Mouse (Mus musculus): ENCODE data around the gene Bmf. TPM values are rescaled to one million over a fixed set of nuclear protein-coding genes. Genes with fewer than 3 reads are reported as not detected.

Bmf gene
- polyA plus RNA-seq, 1 experiment from 2014 or later = 3.0 TPM

GRCm38 (mm10) chr2:118498476-118498875, 51.0 kb downstream of the Bmf start:
- H3K4me1 ChIP-seq = peaks cover 18% of the 10 kb centered on the region
- no peaks in the 10 kb centered on the region for H3K9me3 ChIP-seq (replicated peaks)
- H3K4me3 ChIP-seq = no peak overlapping the region
- H3K27ac ChIP-seq (replicated peaks) = no peak overlapping the region
- no peak for DNase-seq (ENCODE audit: low spot score)
- WGBS = 81% methylated on average over 6 of the region's 6 CpGs
- H3K36me3 ChIP-seq = no peaks in the 10 kb centered on the region
- H3K27me3 ChIP-seq (ENCODE audit: low read depth, poor library complexity, severe bottlenecking) = no peaks in the 10 kb centered on the region

GRCm38 (mm10) chr2:118497890-118498289, 51.6 kb downstream of the Bmf start:
- 81% methylated on average over 5 of the region's 5 CpGs for WGBS
- DNase-seq (ENCODE audit: low spot score) = no peak
- Histone ChIP-seq H3K4me1 (peaks cover 18% of the 10 kb centered on the region), H3K27me3 (ENCODE audit: low read depth, poor library complexity, severe bottlenecking) (no peaks in the 10 kb centered on the region), H3K4me3 (no peak overlapping the region), H3K9me3 (replicated peaks) (no peaks in the 10 kb centered on the region), H3K27ac (replicated peaks) (no peak overlapping the region), H3K36me3 (no peaks in the 10 kb centered on the region)

GRCm38 (mm10) chr2:118495024-118495423, 54.5 kb downstream of the Bmf start:
- 78% methylated on average over 9 of the region's 9 CpGs for WGBS
- no peak overlapping the region for H3K4me3 ChIP-seq
- H3K27ac ChIP-seq (replicated peaks) = no peak overlapping the region; the same call in 1 of the 2 replicates
- no peaks in the 10 kb centered on the region for H3K36me3 ChIP-seq
- no peaks in the 10 kb centered on the region for H3K9me3 ChIP-seq (replicated peaks)
- no peak for DNase-seq (ENCODE audit: low spot score)
- H3K27me3 ChIP-seq (ENCODE audit: low read depth, poor library complexity, severe bottlenecking) = no peaks in the 10 kb centered on the region
- peaks cover 32% of the 10 kb centered on the region for H3K4me1 ChIP-seq

- peaks cover 26% of the 10 kb centered on the region for H3K4me1 ChIP-seq
- 84% methylated on average over 4 of the region's 4 CpGs for WGBS
- no peaks in the 10 kb centered on the region for H3K36me3 ChIP-seq
- no peaks in the 10 kb centered on the region for H3K27me3 ChIP-seq (ENCODE audit: low read depth, poor library complexity, severe bottlenecking)
- no peak for DNase-seq (ENCODE audit: low spot score)
- H3K4me3 ChIP-seq = no peak overlapping the region
- peak overlapping the region; percentile 39; the same call in 1 of the 2 replicates for H3K27ac ChIP-seq (replicated peaks)
- no peaks in the 10 kb centered on the region for H3K9me3 ChIP-seq (replicated peaks)
Observed at GRCm38 (mm10) chr2:118491741-118492395, 57.6 kb downstream of the Bmf start.

DNA sequence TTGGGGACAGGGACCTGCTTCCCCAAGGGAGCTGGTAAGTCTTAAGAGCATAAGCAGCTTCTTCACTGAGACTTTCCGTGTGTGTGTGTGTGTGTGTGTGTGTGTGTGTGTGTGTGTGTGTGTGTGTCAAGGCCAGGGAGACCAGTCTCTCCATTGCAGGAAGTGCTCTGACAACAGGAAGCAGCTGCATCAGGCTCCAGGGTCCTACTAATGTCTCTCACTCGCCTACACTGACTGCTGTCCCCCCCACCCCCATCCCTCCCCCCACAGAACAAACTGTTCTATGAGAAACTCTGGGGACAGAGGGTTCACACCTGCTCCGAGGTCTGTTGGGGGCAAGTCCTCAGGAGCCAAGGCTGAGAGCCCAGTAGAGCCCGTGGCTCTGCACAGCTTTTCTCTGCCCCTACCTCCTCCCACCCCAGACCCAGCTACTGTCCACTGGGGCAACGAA, 58.2 kb downstream of the Bmf start:
- Histone ChIP-seq H3K36me3 (no peaks in the 10 kb centered on the region), H3K4me1 (peaks cover 29% of the 10 kb centered on the region), H3K27ac (replicated peaks) (peak overlapping the region; percentile 39; the same call in 1 of the 2 replicates), H3K4me3 (no peak overlapping the region), H3K9me3 (replicated peaks) (no peaks in the 10 kb centered on the region), H3K27me3 (ENCODE audit: low read depth, poor library complexity, severe bottlenecking) (no peaks in the 10 kb centered on the region)
- no peak for DNase-seq (ENCODE audit: low spot score)
- WGBS = 67% methylated on average over 5 of the region's 5 CpGs

DNA sequence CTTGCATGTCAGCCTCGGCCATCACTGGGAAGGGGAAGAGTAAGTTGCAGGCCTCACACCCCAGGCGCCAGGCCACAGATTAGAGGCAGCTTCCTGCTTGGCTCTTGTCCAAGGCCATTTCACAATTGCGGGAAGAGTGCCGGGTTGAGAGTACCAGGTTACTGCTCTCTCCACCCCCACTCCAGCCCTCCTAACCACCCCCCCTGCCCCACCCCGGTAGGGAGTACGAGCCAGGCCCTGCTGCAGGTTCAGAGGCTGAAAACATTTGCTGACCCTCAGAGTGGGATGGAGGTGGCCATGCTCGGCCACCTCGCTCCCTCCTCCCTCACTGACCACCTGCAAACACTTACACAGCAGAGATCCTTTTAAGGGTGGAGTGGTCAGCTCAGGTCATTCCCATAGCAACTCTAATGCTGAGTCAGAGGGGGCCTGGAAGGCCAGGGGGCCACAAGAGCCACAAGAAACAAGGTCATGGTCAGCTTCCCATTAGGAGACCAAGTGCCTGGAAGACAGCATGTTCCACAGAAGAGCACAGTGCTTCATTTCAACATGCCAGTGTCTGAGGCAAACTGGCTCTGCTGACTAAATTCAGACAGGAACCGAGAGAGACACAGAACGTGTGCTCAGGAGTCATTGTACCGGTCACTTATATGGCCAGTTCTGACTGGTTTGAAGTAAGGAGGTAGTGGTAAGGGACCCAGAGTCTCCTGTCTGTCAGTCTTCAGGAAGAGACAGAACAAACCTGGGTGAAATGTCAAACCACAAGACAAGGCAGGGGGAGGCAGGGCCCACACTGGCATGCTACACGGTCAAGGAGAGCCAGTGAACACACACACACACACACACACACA, 59.0 kb downstream of the Bmf start:
- H3K4me3 ChIP-seq = no peak overlapping the region
- no peak for DNase-seq (ENCODE audit: low spot score)
- H3K27me3 ChIP-seq (ENCODE audit: low read depth, poor library complexity, severe bottlenecking) = no peaks in the 10 kb centered on the region
- WGBS = 67% methylated on average over 12 of the region's 12 CpGs
- H3K9me3 ChIP-seq (replicated peaks) = no peaks in the 10 kb centered on the region
- H3K4me1 ChIP-seq = peaks cover 29% of the 10 kb centered on the region
- peak overlapping the region; percentile 72 for H3K27ac ChIP-seq (replicated peaks)
- H3K36me3 ChIP-seq = no peaks in the 10 kb centered on the region

- Histone ChIP-seq H3K27ac (replicated peaks) (no peak overlapping the region), H3K36me3 (no peaks in the 10 kb centered on the region), H3K27me3 (ENCODE audit: low read depth, poor library complexity, severe bottlenecking) (no peaks in the 10 kb centered on the region), H3K4me3 (no peak overlapping the region), H3K4me1 (peaks cover 24% of the 10 kb centered on the region), H3K9me3 (replicated peaks) (no peaks in the 10 kb centered on the region)
- WGBS = 67% methylated on average over 3 of the region's 3 CpGs
- no peak for DNase-seq (ENCODE audit: low spot score)
Observed at GRCm38 (mm10) chr2:118487806-118488205, 61.7 kb downstream of the Bmf start.

DNA sequence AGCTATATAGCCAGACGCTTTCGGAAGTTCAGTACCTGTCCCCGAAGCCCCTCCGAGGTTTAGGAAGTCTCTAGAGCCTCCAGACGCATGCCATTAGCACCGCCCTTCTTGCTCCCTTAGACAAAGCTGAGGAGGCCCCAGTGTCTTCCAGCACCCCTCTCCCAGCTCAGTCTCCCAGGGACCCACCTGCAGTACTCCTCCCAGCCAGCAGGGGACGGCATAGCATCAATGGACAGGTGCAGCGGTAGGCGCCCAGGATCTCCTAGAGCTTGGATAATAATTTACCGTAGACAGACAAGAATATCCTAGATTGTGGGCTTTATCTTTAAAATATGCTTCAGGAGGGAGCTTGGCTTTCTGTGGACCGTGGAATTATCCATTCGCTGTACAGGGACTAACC, 62.6 kb downstream of the Bmf start:
- no peaks in the 10 kb centered on the region for H3K9me3 ChIP-seq (replicated peaks)
- WGBS = 21% methylated on average over 12 of the region's 12 CpGs
- no peak overlapping the region for H3K27ac ChIP-seq (replicated peaks)
- H3K36me3 ChIP-seq = no peaks in the 10 kb centered on the region
- peaks cover 24% of the 10 kb centered on the region for H3K4me1 ChIP-seq
- DNase-seq (ENCODE audit: low spot score) = peak; percentile 85
- no peak overlapping the region for H3K4me3 ChIP-seq
- no peaks in the 10 kb centered on the region for H3K27me3 ChIP-seq (ENCODE audit: low read depth, poor library complexity, severe bottlenecking)

GRCm38 (mm10) chr2:118485415-118485814, 64.1 kb downstream of the Bmf start:
- 87% methylated on average over 3 of the region's 3 CpGs for WGBS
- Histone ChIP-seq H3K27me3 (ENCODE audit: low read depth, poor library complexity, severe bottlenecking) (no peaks in the 10 kb centered on the region), H3K4me1 (peaks cover 12% of the 10 kb centered on the region), H3K27ac (replicated peaks) (no peak overlapping the region), H3K36me3 (no peaks in the 10 kb centered on the region), H3K9me3 (replicated peaks) (no peaks in the 10 kb centered on the region), H3K4me3 (no peak overlapping the region)
- DNase-seq (ENCODE audit: low spot score) = no peak

GRCm38 (mm10) chr2:118484386-118484898, 65.0 kb downstream of the Bmf start:
- Histone ChIP-seq H3K4me1 (peaks cover 7% of the 10 kb centered on the region), H3K4me3 (no peak overlapping the region), H3K27me3 (ENCODE audit: low read depth, poor library complexity, severe bottlenecking) (no peaks in the 10 kb centered on the region), H3K9me3 (replicated peaks) (no peaks in the 10 kb centered on the region), H3K36me3 (no peaks in the 10 kb centered on the region), H3K27ac (replicated peaks) (no peak overlapping the region)
- WGBS = 87% methylated on average over 9 of the region's 9 CpGs
- DNase-seq (ENCODE audit: low spot score) = no peak

GRCm38 (mm10) chr2:118483032-118483431, 66.5 kb downstream of the Bmf start:
- Histone ChIP-seq H3K9me3 (replicated peaks) (no peaks in the 10 kb centered on the region), H3K36me3 (no peaks in the 10 kb centered on the region), H3K27ac (replicated peaks) (no peak overlapping the region), H3K27me3 (ENCODE audit: low read depth, poor library complexity, severe bottlenecking) (no peaks in the 10 kb centered on the region), H3K4me1 (peaks cover 18% of the 10 kb centered on the region), H3K4me3 (no peak overlapping the region)
- DNase-seq (ENCODE audit: low spot score) = no peak
- WGBS = 84% methylated on average over 5 of the region's 5 CpGs

DNA sequence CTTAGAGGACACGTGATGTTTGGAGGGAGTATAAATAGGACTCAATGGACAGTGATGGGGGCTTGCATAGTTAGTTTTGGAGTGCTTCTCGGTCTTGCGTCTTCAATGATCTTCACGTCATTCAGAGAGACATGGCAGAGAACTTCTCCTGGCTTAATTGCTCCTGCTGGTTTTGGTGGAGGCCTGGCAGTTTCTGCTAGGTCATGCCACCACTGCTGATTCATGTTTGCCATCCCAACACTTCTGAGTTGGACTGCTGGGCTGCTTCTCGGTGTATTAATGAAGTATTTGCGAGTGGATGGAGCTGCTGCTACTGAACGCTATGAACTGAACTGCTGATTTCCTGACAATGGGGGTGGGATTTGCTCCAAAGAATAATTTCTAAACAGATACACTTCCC, 68.6 kb downstream of the Bmf start:
- Histone ChIP-seq H3K27me3 (ENCODE audit: low read depth, poor library complexity, severe bottlenecking) (no peaks in the 10 kb centered on the region), H3K9me3 (replicated peaks) (no peaks in the 10 kb centered on the region), H3K36me3 (peaks cover 18% of the 10 kb centered on the region), H3K4me3 (no peak overlapping the region), H3K27ac (replicated peaks) (no peak overlapping the region), H3K4me1 (peaks cover 15% of the 10 kb centered on the region)
- no peak for DNase-seq (ENCODE audit: low spot score)
- WGBS = 94% methylated on average over 7 of the region's 7 CpGs

DNA sequence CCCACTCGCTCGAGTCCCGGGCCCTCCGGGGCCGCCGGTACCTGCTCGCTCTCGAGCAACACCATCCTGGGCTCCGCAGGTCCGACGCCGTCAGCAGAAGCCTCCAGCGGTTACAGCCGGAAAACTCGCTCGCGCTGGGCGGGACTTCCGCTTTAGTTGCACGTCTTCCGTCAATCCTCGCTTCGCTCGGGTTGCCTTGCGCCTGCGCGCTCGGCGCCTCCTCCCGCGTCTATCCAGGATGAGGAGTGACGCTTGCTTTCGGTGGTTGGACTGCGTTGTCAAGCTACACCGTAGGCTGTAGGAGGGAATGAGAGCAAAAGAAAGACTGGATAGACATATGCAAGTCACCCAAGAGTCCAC, 70.0 kb downstream of the Bmf start, which contains the start of gene Srp14:
Srp14 (minus strand) TSS at position 162 of the 360 bp plus-strand sequence.
- H3K4me1 ChIP-seq = peaks cover 15% of the 10 kb centered on the region
- peak within 1 kb of the TSS; percentile 90 for H3K27ac ChIP-seq (replicated peaks)
- peaks cover 32% of the 10 kb centered on the region for H3K36me3 ChIP-seq
- no peaks in the 10 kb centered on the region for H3K27me3 ChIP-seq (ENCODE audit: low read depth, poor library complexity, severe bottlenecking)
- under 1% methylated on average over 35 of the region's 35 CpGs for WGBS
- peak; percentile 96 for DNase-seq (ENCODE audit: low spot score)
- peak within 1 kb of the TSS; percentile 92 for H3K4me3 ChIP-seq
- no peaks in the 10 kb centered on the region for H3K9me3 ChIP-seq (replicated peaks)
